Mouse (Mus musculus) midbrain, embryonic 12.5 days (tissue): ENCODE results near the gene Desi1. TPM values are rescaled to one million over a fixed set of nuclear protein-coding genes. Genes with fewer than 3 reads are reported as not detected.

Source experiments
- ATAC-seq: fragments of 200-750 bp; cut with Nextera tagmentation; 2 replicates; pipeline ENCODE4 v1.8.0; 2017; ENCODE audit warnings: low read depth, moderate TSS enrichment, moderate library complexity; ENCODE audit not compliant: low FRiP score
- H3K27ac ChIP-seq: fragments of 300-500 bp; sonication (generic); replicated peaks from 2 replicates; pipeline ENCODE4 v1.5.1; 2016; ENCODE audit warnings: mild to moderate bottlenecking
- H3K27me3 ChIP-seq: fragments of 300-500 bp; sonication (generic); 2 replicates; pipeline ENCODE4 v1.6.1; 2016; ENCODE audit warnings: mild to moderate bottlenecking
- H3K36me3 ChIP-seq: fragments of 300-500 bp; sonication (generic); 2 replicates; pipeline ENCODE4 v1.6.1; 2016
- H3K4me1 ChIP-seq: fragments of 300-500 bp; sonication (generic); 2 replicates; pipeline ENCODE4 v1.6.1; 2016
- H3K4me2 ChIP-seq: fragments of 300-500 bp; sonication (generic); replicated peaks from 2 replicates; pipeline ENCODE4 v1.6.1; 2016; ENCODE audit warnings: mild to moderate bottlenecking, moderate library complexity
- H3K4me3 ChIP-seq: fragments of 300-500 bp; sonication (generic); 2 replicates; pipeline ENCODE4 v1.5.1; 2016; ENCODE audit warnings: mild to moderate bottlenecking
- H3K9ac ChIP-seq: fragments of 300-500 bp; sonication (generic); replicated peaks from 2 replicates; pipeline ENCODE4 v1.6.1; 2016; ENCODE audit warnings: mild to moderate bottlenecking, moderate library complexity
- H3K9me3 ChIP-seq: fragments of 300-500 bp; sonication (generic); 2 replicates; pipeline ENCODE4 v1.6.1; 2016; ENCODE audit warnings: mild to moderate bottlenecking
- WGBS: fragments of 180-500 bp; shearing (Covaris S2); methylation state at CpG from one replicate; pipeline ENCODE4 v1.1.7; 2016; 5-methylcytosine and 5-hydroxymethylcytosine counted together
- polyA plus RNA-seq: library from polyadenylated mRNA; unstranded; fragments of >200 nt; fragmentation: Nextera tagmentation; extraction: Ambion mirVana; gene quantifications from 2 replicates; pipeline ENCODE4 v1.2.1, GENCODE M21; 2016

Gene Desi1
- polyA plus RNA-seq, 1 experiment from 2014 or later: 39.9 TPM

- Histone ChIP-seq H3K4me3 (peak overlapping the region; percentile 100), H3K36me3 (peaks cover 18% of the 10 kb centered on the region), H3K4me2 (peak overlapping the region; percentile 98), H3K9ac (peak overlapping the region; percentile 97), H3K4me1 (peaks cover 14% of the 10 kb centered on the region), H3K27me3 (0 out of 2 replicates have a peak, but pooled peaks cover 3% of the 10 kb centered on the region), H3K27ac (0 out of 2 replicates have a peak overlapping the region, but pooled peaks have one; percentile 88), H3K9me3 (no peaks in the 10 kb centered on the region)
- WGBS: 4% methylated on average over 26 of the region's 26 CpGs
- ATAC-seq: no peak
Measured at GRCm38 (mm10) chr15:82046246-82046891, 12.7 kb upstream of the Desi1 start.

GRCm38 (mm10) chr15:82044166-82044784 lies 10.6 kb upstream of the Desi1 start:
- Histone ChIP-seq H3K27me3 (no peaks in the 10 kb centered on the region), H3K9me3 (no peaks in the 10 kb centered on the region), H3K4me2 (no peak overlapping the region), H3K9ac (no peak overlapping the region), H3K4me3 (no peak overlapping the region), H3K27ac (no peak overlapping the region), H3K4me1 (peaks cover 14% of the 10 kb centered on the region), H3K36me3 (peaks cover 36% of the 10 kb centered on the region)
- 98% methylated on average over 7 of the region's 7 CpGs for WGBS
- no peak for ATAC-seq

GRCm38 (mm10) chr15:82040650-82041049 lies 7.0 kb upstream of the Desi1 start:
- Histone ChIP-seq H3K4me1 (peaks cover 4% of the 10 kb centered on the region; the same call in 1 of the 2 replicates), H3K9me3 (no peaks in the 10 kb centered on the region), H3K27me3 (no peaks in the 10 kb centered on the region), H3K4me3 (no peak overlapping the region), H3K9ac (no peak overlapping the region), H3K36me3 (peaks cover 64% of the 10 kb centered on the region), H3K4me2 (no peak overlapping the region), H3K27ac (no peak overlapping the region)
- 97% methylated on average over 1 of the region's 1 CpGs for WGBS
- ATAC-seq: no peak; the same call in 1 of the 2 replicates

GRCm38 (mm10) chr15:82035904-82036689 lies 2.4 kb upstream of the Desi1 start:
- no peak for ATAC-seq
- no peak overlapping the region for H3K9ac ChIP-seq
- H3K9me3 ChIP-seq: no peaks in the 10 kb centered on the region
- WGBS: 87% methylated on average over 12 of the region's 12 CpGs
- H3K4me1 ChIP-seq: no peaks in the 10 kb centered on the region
- H3K27ac ChIP-seq: no peak overlapping the region
- no peak overlapping the region for H3K4me2 ChIP-seq
- H3K27me3 ChIP-seq: no peaks in the 10 kb centered on the region
- peaks cover 78% of the 10 kb centered on the region for H3K36me3 ChIP-seq
- H3K4me3 ChIP-seq: no peak overlapping the region

- ATAC-seq: no peak
- no peaks in the 10 kb centered on the region for H3K27me3 ChIP-seq
- H3K36me3 ChIP-seq: peaks cover 79% of the 10 kb centered on the region
- WGBS: 94% methylated on average over 7 of the region's 7 CpGs
- H3K9me3 ChIP-seq: no peaks in the 10 kb centered on the region
- H3K4me2 ChIP-seq: no peak overlapping the region
- no peak overlapping the region for H3K9ac ChIP-seq
- H3K4me3 ChIP-seq: no peak overlapping the region
- H3K4me1 ChIP-seq: no peaks in the 10 kb centered on the region
- H3K27ac ChIP-seq: no peak overlapping the region
Measured at GRCm38 (mm10) chr15:82032386-82032785, 1.3 kb downstream of the Desi1 start.

- H3K9ac ChIP-seq: no peak overlapping the region
- H3K36me3 ChIP-seq: peaks cover 98% of the 10 kb centered on the region
- H3K27ac ChIP-seq: no peak overlapping the region
- no peaks in the 10 kb centered on the region for H3K9me3 ChIP-seq
- no peak overlapping the region for H3K4me3 ChIP-seq
- no peak for ATAC-seq
- H3K27me3 ChIP-seq: no peaks in the 10 kb centered on the region
- WGBS: 94% methylated on average over 7 of the region's 7 CpGs
- no peaks in the 10 kb centered on the region for H3K4me1 ChIP-seq
- no peak overlapping the region for H3K4me2 ChIP-seq
Measured at GRCm38 (mm10) chr15:82027726-82028125, 5.9 kb downstream of the Desi1 start.

- no peak for ATAC-seq
Measured at GRCm38 (mm10) chr15:82027276-82027675, 6.4 kb downstream of the Desi1 start.

GRCm38 (mm10) chr15:82023965-82024635 lies 9.6 kb downstream of the Desi1 start:
- WGBS: 91% methylated on average over 6 of the region's 6 CpGs
- no peak for ATAC-seq
- Histone ChIP-seq H3K27me3 (no peaks in the 10 kb centered on the region), H3K27ac (no peak overlapping the region), H3K9ac (no peak overlapping the region), H3K36me3 (peaks cover 90% of the 10 kb centered on the region), H3K4me1 (no peaks in the 10 kb centered on the region), H3K4me2 (no peak overlapping the region), H3K4me3 (no peak overlapping the region), H3K9me3 (no peaks in the 10 kb centered on the region)

More at GRCm38 (mm10) chr15:82027276-82027675, 6.4 kb downstream of the Desi1 start:
- WGBS: 94% methylated on average over 7 of the region's 7 CpGs
- H3K27me3 ChIP-seq: no peaks in the 10 kb centered on the region
- no peak overlapping the region for H3K4me2 ChIP-seq
- H3K9ac ChIP-seq: no peak overlapping the region
- H3K4me1 ChIP-seq: no peaks in the 10 kb centered on the region
- H3K4me3 ChIP-seq: no peak overlapping the region
- H3K36me3 ChIP-seq: peaks cover 98% of the 10 kb centered on the region
- no peaks in the 10 kb centered on the region for H3K9me3 ChIP-seq
- H3K27ac ChIP-seq: no peak overlapping the region

- Histone ChIP-seq H3K27ac (no peak overlapping the region), H3K36me3 (peaks cover 77% of the 10 kb centered on the region), H3K27me3 (no peaks in the 10 kb centered on the region), H3K4me1 (no peaks in the 10 kb centered on the region), H3K4me2 (no peak overlapping the region), H3K9me3 (no peaks in the 10 kb centered on the region), H3K9ac (no peak overlapping the region), H3K4me3 (no peak overlapping the region)
- ATAC-seq: no peak
- 91% methylated on average over 13 of the region's 13 CpGs for WGBS
Measured at GRCm38 (mm10) chr15:82022535-82023088, 11.1 kb downstream of the Desi1 start.

- Histone ChIP-seq H3K4me2 (no peak overlapping the region), H3K27ac (no peak overlapping the region), H3K9me3 (no peaks in the 10 kb centered on the region), H3K36me3 (peaks cover 44% of the 10 kb centered on the region), H3K4me3 (no peak overlapping the region), H3K9ac (no peak overlapping the region), H3K27me3 (no peaks in the 10 kb centered on the region), H3K4me1 (peaks cover 16% of the 10 kb centered on the region)
- ATAC-seq: no peak
- WGBS: 85% methylated on average over 3 of the region's 3 CpGs
Measured at GRCm38 (mm10) chr15:82019288-82019687, 14.4 kb downstream of the Desi1 start.

GRCm38 (mm10) chr15:82017461-82017860 lies 16.2 kb downstream of the Desi1 start:
- Histone ChIP-seq H3K9ac (no peak overlapping the region), H3K27ac (no peak overlapping the region), H3K4me1 (peaks cover 19% of the 10 kb centered on the region), H3K36me3 (peaks cover 26% of the 10 kb centered on the region), H3K27me3 (no peaks in the 10 kb centered on the region), H3K4me2 (no peak overlapping the region), H3K4me3 (no peak overlapping the region), H3K9me3 (no peaks in the 10 kb centered on the region)
- no peak for ATAC-seq
- 77% methylated on average over 4 of the region's 4 CpGs for WGBS
